Mouse (Mus musculus) stomach, embryonic 14.5 days (tissue): ENCODE data around the gene Tnfaip2. TPM values are rescaled to one million over a fixed set of nuclear protein-coding genes. Genes with fewer than 3 reads are reported as not detected.

Experiments
- ATAC-seq: fragments of 200-750 bp; cut with Nextera tagmentation; 2 replicates; pipeline ENCODE4 v1.8.0; 2017; ENCODE audit warnings: low read depth, moderate TSS enrichment; ENCODE audit not compliant: insufficient number of reproducible peaks, insufficient read depth, low FRiP score
- H3K27ac ChIP-seq: fragments of 300-500 bp; sonication (generic); 2 replicates; pipeline ENCODE4 v1.5.1; 2014; ENCODE audit warnings: mild to moderate bottlenecking, low read length, moderate library complexity, mixed read lengths
- H3K27me3 ChIP-seq: fragments of 300-500 bp; sonication (generic); 2 replicates; pipeline ENCODE4 v1.6.1; 2014; ENCODE audit warnings: low read length, control low read depth, mixed read lengths; ENCODE audit not compliant: control insufficient read depth, insufficient read depth
- H3K36me3 ChIP-seq: fragments of 300-500 bp; sonication (generic); 2 replicates; pipeline ENCODE4 v1.6.1; 2014; ENCODE audit warnings: mild to moderate bottlenecking, control low read depth, low read length, moderate library complexity, mixed read lengths; ENCODE audit not compliant: control insufficient read depth, insufficient read depth
- H3K4me1 ChIP-seq: fragments of 300-500 bp; sonication (generic); 2 replicates; pipeline ENCODE4 v1.6.1; 2014; ENCODE audit warnings: low read length, control low read depth, mixed read lengths; ENCODE audit not compliant: control insufficient read depth, insufficient read depth
- H3K4me2 ChIP-seq: fragments of 300-500 bp; sonication (generic); replicated peaks from 2 replicates; pipeline ENCODE4 v1.6.1; 2014; ENCODE audit warnings: low read depth, low read length, control low read depth
- H3K4me3 ChIP-seq: fragments of 300-500 bp; sonication (generic); 2 replicates; pipeline ENCODE4 v1.5.1; 2014; ENCODE audit warnings: low read depth, low read length, control low read depth
- H3K9ac ChIP-seq: fragments of 300-500 bp; sonication (generic); replicated peaks from 2 replicates; pipeline ENCODE4 v1.6.1; 2014; ENCODE audit warnings: low read depth, mild to moderate bottlenecking, control low read depth, low read length, moderate library complexity, mixed read lengths
- H3K9me3 ChIP-seq: fragments of 300-500 bp; sonication (generic); 2 replicates; pipeline ENCODE4 v1.6.1; 2016; ENCODE audit warnings: low read depth, low read length, control low read depth; ENCODE audit not compliant: control insufficient read depth
- whole genome bisulfite sequencing: fragments of 180-500 bp; shearing (Covaris S2); extraction: QIAGEN DNeasy Blood & Tissue Kit; methylation state at CpG from one replicate; pipeline ENCODE4 v1.1.7; 2014; 5-methylcytosine and 5-hydroxymethylcytosine counted together
- polyA plus RNA-seq: library from polyadenylated mRNA; unstranded; fragments of >200 nt; fragmentation: Nextera tagmentation; extraction: Ambion mirVana; gene quantifications from 2 replicates; pipeline ENCODE4 v1.2.1, GENCODE M21; 2014

Tnfaip2 gene
- polyA plus RNA-seq = 3.5 and 5.0 TPM in 2 replicates

DNA sequence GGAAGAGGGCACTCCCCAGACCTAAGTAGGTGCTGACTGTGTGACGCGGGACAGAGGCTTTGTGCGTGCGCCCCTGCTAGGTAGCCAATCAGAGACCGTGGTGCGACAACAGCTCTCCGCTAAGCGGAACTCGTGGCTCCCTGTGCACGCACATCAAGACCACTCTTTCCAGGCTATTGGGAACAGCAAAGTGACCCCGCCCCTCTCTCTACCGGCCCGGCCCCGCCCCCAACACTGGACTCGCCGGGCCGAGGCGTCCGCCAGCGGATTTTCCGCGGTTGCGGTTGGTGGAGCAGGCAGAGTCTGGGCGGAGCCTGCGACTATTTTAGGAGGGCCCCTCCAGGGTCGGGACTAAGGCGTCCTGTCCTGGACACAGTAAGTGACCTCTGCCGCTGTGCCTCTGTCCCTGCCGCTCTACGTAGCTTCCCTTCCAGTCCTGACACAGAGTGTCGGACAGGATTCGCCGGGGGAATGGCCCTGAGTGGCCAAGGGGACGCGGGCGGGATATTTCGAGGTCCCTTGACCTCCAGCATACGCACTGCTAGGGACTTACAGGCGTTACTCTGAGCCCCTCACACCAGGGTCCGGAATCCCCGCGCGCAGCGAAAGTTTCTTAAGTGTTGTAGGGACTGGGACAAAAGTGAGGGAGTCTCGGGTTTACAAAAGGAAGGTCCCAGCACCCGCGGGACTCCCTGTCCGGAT, at the start of gene Tnfaip2:
Gene Tnfaip2, plus strand, starts transcription at position 161 of the 702 bp plus-strand sequence.
- H3K4me1 ChIP-seq = 0 out of 2 replicates have a peak, but pooled peaks cover 8% of the 10 kb centered on the region

GRCm38 (mm10) chr12:111394008-111394407, 48.3 kb upstream of the Tnfaip2 start:
- WGBS = 86% methylated on average over 6 of the region's 6 CpGs

More for the DNA sequence above, at the start of gene Tnfaip2:
- H3K9me3 ChIP-seq = no peaks in the 10 kb centered on the region
- H3K4me2 ChIP-seq = peak within 1 kb of the TSS; percentile 65
- H3K27me3 ChIP-seq = peaks cover 63% of the 10 kb centered on the region
- H3K36me3 ChIP-seq = no peaks in the 10 kb centered on the region
- WGBS = 1% methylated on average over 48 of the region's 48 CpGs
- H3K27ac ChIP-seq = no peak within 1 kb of the TSS
- peak; percentile 62; the same call in 1 of the 2 replicates for ATAC-seq
- peak within 1 kb of the TSS; percentile 27 for H3K4me3 ChIP-seq
- no peak within 1 kb of the TSS for H3K9ac ChIP-seq

GRCm38 (mm10) chr12:111396997-111397396, 45.3 kb upstream of the Tnfaip2 start:
- H3K9me3 ChIP-seq = no peaks in the 10 kb centered on the region
- WGBS = 69% methylated on average over 5 of the region's 5 CpGs
- H3K27me3 ChIP-seq = no peaks in the 10 kb centered on the region
- no peak overlapping the region for H3K27ac ChIP-seq
- no peaks in the 10 kb centered on the region for H3K36me3 ChIP-seq
- no peaks in the 10 kb centered on the region for H3K4me1 ChIP-seq
- ATAC-seq = no peak
- no peak overlapping the region for H3K4me3 ChIP-seq
- no peak overlapping the region for H3K4me2 ChIP-seq
- H3K9ac ChIP-seq = no peak overlapping the region

More at GRCm38 (mm10) chr12:111394008-111394407, 48.3 kb upstream of the Tnfaip2 start:
- Histone ChIP-seq H3K27me3 (no peaks in the 10 kb centered on the region), H3K4me2 (no peak overlapping the region), H3K4me1 (no peaks in the 10 kb centered on the region), H3K9me3 (no peaks in the 10 kb centered on the region), H3K36me3 (no peaks in the 10 kb centered on the region), H3K27ac (no peak overlapping the region), H3K4me3 (no peak overlapping the region), H3K9ac (no peak overlapping the region)
- ATAC-seq = no peak

- H3K9ac ChIP-seq = no peak overlapping the region
- peaks cover 2% of the 10 kb centered on the region; the same call in 1 of the 2 replicates for H3K4me1 ChIP-seq
- H3K36me3 ChIP-seq = no peaks in the 10 kb centered on the region
- no peaks in the 10 kb centered on the region for H3K27me3 ChIP-seq
- H3K27ac ChIP-seq = no peak overlapping the region
- peak; percentile 25; the same call in 1 of the 2 replicates for ATAC-seq
- no peaks in the 10 kb centered on the region for H3K9me3 ChIP-seq
- no peak overlapping the region for H3K4me3 ChIP-seq
- 18% methylated on average over 15 of the region's 15 CpGs for WGBS
- H3K4me2 ChIP-seq = no peak overlapping the region
Observed at GRCm38 (mm10) chr12:111401454-111402184, 40.6 kb upstream of the Tnfaip2 start.

- Histone ChIP-seq H3K4me3 (no peak overlapping the region), H3K9ac (no peak overlapping the region), H3K9me3 (no peaks in the 10 kb centered on the region), H3K36me3 (no peaks in the 10 kb centered on the region), H3K4me1 (peaks cover 6% of the 10 kb centered on the region; the same call in 1 of the 2 replicates), H3K27ac (no peak overlapping the region), H3K27me3 (0 out of 2 replicates have a peak, but pooled peaks cover 6% of the 10 kb centered on the region), H3K4me2 (no peak overlapping the region)
- ATAC-seq = no peak
- WGBS = 57% methylated on average over 10 of the region's 10 CpGs
Observed at GRCm38 (mm10) chr12:111404880-111405279, 37.4 kb upstream of the Tnfaip2 start.

GRCm38 (mm10) chr12:111406622-111407021, 35.6 kb upstream of the Tnfaip2 start, which contains the start of gene Lbhd2:
Lbhd2 (plus strand) TSS chr12:111406809.
- Histone ChIP-seq H3K27me3 (0 out of 2 replicates have a peak, but pooled peaks cover 6% of the 10 kb centered on the region), H3K27ac (no peak within 1 kb of the TSS), H3K9me3 (no peaks in the 10 kb centered on the region), H3K36me3 (no peaks in the 10 kb centered on the region), H3K4me2 (peak within 1 kb of the TSS; percentile 38), H3K4me1 (peaks cover 6% of the 10 kb centered on the region; the same call in 1 of the 2 replicates), H3K9ac (no peak within 1 kb of the TSS), H3K4me3 (0 out of 2 replicates have a peak within 1 kb of the TSS, but pooled peaks have one; percentile 13)
- 2% methylated on average over 23 of the region's 24 CpGs for WGBS
- ATAC-seq = no peak

DNA sequence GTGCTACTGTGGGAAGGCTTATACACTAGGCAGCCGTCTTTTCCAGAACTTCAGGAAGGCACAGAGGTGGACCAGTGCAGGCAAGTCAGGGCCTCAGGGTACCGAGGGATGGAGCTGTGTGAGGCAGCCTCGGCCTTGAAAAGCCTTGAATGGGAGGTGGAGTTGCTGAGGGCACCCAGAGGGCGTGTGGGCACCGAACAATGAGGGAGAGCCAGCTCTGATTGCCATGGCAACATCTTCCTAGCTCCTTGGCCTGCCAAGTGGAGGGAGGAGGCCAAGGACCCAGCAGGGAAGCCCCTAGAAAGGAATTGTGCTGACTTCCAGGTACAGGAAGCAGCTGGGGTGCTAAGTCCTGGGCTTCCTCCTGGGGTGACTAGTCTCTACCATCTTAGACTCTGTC, 32.7 kb upstream of the Tnfaip2 start:
- no peak overlapping the region for H3K4me3 ChIP-seq
- H3K27ac ChIP-seq = no peak overlapping the region
- 34% methylated on average over 5 of the region's 5 CpGs for WGBS
- no peaks in the 10 kb centered on the region for H3K36me3 ChIP-seq
- no peak overlapping the region for H3K4me2 ChIP-seq
- no peak overlapping the region for H3K9ac ChIP-seq
- H3K9me3 ChIP-seq = no peaks in the 10 kb centered on the region
- ATAC-seq = no peak
- 0 out of 2 replicates have a peak, but pooled peaks cover 6% of the 10 kb centered on the region for H3K27me3 ChIP-seq
- H3K4me1 ChIP-seq = peaks cover 16% of the 10 kb centered on the region

DNA sequence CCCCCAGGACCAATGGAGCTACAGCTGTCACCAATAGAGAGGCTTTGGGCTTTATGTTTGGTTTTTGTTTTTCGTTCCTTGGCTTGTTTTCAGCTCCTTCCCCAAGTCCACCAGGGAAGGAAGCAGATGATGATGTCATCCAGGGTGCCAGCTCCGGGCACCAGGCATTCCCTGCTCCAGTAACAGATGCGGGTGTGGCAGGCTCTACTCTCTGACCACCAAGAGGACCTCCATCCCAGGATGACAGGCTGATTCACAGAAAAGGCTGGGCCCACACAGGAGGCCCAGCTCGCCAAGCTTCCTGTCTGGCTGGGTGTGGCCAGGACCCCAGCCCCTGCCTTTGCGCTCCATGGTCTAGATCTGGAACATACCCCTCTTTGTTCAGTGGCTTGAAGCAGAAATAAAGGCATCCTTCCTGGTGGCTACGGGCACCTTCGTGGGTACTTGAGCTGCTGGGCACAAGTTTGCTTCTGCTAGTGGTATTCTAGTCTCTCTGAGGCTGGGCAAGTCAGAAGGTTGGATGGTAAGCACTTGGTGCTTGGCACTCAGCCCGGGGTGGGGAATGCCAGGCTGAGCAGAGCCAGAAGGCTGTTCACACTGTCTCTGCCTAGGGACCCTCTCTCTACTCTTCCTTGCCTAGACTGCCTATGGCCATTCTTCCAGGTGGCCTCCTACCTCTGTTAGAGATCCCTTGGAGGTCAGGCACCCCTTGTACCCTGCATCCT, 30.5 kb upstream of the Tnfaip2 start:
- 0 out of 2 replicates have a peak, but pooled peaks cover 6% of the 10 kb centered on the region for H3K27me3 ChIP-seq
- H3K9me3 ChIP-seq = no peaks in the 10 kb centered on the region
- no peak overlapping the region for H3K9ac ChIP-seq
- H3K4me2 ChIP-seq = no peak overlapping the region
- ATAC-seq = no peak
- 77% methylated on average over 8 of the region's 8 CpGs for WGBS
- peaks cover 17% of the 10 kb centered on the region for H3K4me1 ChIP-seq
- no peaks in the 10 kb centered on the region for H3K36me3 ChIP-seq
- no peak overlapping the region for H3K4me3 ChIP-seq
- H3K27ac ChIP-seq = no peak overlapping the region
